26 mouse cellular contexts compared by ENCODE assay signal in the genomic region with DNA sequence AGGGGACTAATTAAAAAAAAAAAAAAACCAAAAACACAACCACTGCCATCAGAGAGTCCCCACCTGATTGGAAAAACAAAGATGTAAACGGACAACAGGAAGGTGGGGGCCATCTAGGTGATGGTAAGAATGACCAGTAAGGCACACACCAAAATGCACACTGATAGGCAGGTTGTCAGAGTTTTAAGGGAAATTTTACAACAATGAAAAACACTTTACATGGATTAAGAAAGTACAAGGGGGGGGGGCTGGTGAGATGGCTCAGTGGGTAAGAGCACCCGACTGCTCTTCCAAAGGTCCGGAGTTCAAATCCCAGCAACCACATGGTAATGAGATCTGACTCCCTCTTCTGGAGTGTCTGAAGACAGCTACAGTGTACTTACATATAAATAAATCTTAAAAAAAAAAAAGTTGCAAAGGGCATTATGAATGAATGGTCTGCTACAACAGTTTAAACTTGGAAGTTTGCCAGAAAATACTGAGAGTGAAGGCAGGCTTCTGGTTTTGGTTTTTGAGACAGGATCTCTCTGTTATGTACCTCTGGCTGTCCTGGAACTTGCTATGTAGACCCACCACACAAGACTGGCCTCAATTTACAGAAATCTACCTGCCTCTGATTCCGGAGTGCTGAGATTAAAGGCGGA. TPM values are rescaled to one million over a fixed set of nuclear protein-coding genes. Genes with fewer than 3 reads are reported as not detected.
DNase-seq lines count a peak whose midpoint lies in the region; TF ChIP-seq lines count a peak whose summit lies in the region.
"Had no signal": no experiment of that assay in that cellular context is flagged by ENCODE, and none has a peak within 500 bp of the region (broad histone marks: within the 10 kb centered on the region; RNA-seq: fewer than 3 reads in every experiment).

No protein-coding gene starts in this region.

- DNase-seq in 416B (ENCODE audit: low read depth) (peak; percentile 17), MEL (ENCODE audit: low read depth, low spot score) (peak; percentile 49), adipocyte (ENCODE audit: low spot score) (peak; percentile 61)
- no peak for DNase-seq in left cerebral cortex, adult 9 months (ENCODE audit: low spot score in 2 of 2)
- no peak for DNase-seq in left cerebral cortex, postnatal 25 days (ENCODE audit: low spot score in 2 of 2)
- no peak for DNase-seq in spleen, postnatal 10 days (ENCODE audit: low spot score in 2 of 2)
- DNase-seq: adrenal gland, adult 2 months; adrenal gland, postnatal 14 days; cerebellum, adult 2 months; cerebellum, adult 9-11 months; cerebellum, postnatal 25 days; forebrain, postnatal 0 days; gastrocnemius, adult 2 months; gastrocnemius, postnatal 14 days; heart, adult 11 months had no signal

- TF ChIP-seq CTCF in MEL (IDR thresholded peaks at IDR 0.05 in 2 of 3, conservative IDR thresholded peaks at IDR 0.05 in 1 of 3; ENCODE audit: control insufficient read depth in 1 of 3, insufficient read depth in 1 of 3, low read depth in 2 of 3, low read length in 3 of 3, poor library complexity in 1 of 3, severe bottlenecking in 1 of 3) = no peak

- intact Hi-C loops in left cerebral cortex, postnatal 25 days (cut with DNase I) = no loop called here

- H3K36me3 ChIP-seq in MEL (ENCODE audit: control insufficient read depth in 1 of 2, insufficient read depth in 2 of 2, low read length in 2 of 2) = peaks cover 0 to 12% of the 10 kb centered on the region in 2 experiments; a peak in 2 of 4 replicates
- H3K36me3 ChIP-seq: embryonic facial prominence, embryonic 12.5 days; embryonic facial prominence, embryonic 15.5 days; G1E; hindbrain, embryonic 12.5 days; hindbrain, embryonic 15.5 days; intestine, embryonic 15.5 days had no signal

- H3K4me3 ChIP-seq in MEL (ENCODE audit: control insufficient read depth in 1 of 2, insufficient read depth in 1 of 2, low read depth in 2 of 2, low read length in 2 of 2) = no peak overlapping the region
- H3K4me3 ChIP-seq: embryonic facial prominence, embryonic 12.5 days; embryonic facial prominence, embryonic 15.5 days; gastrocnemius, adult 2 months; hindbrain, embryonic 12.5 days; hindbrain, embryonic 15.5 days; intestine, embryonic 15.5 days had no signal

- H3K79me2 ChIP-seq in MEL (ENCODE audit: control insufficient read depth, insufficient read depth, low read length, poor library complexity) = no peaks in the 10 kb centered on the region; the same call in 1 of the 2 replicates

- H3K27me3 ChIP-seq in MEL (ENCODE audit: control insufficient read depth in 1 of 2, insufficient read depth in 2 of 2, low read length in 2 of 2) = no peaks in the 10 kb centered on the region
- H3K27me3 ChIP-seq: embryonic facial prominence, embryonic 15.5 days; intestine, embryonic 15.5 days; Patski had no signal

- no peaks in the 10 kb centered on the region for H3K9me3 ChIP-seq in MEL (replicated peaks; ENCODE audit: insufficient read depth, low read length)
- H3K9me3 ChIP-seq: embryonic facial prominence, embryonic 12.5 days; embryonic facial prominence, embryonic 15.5 days; G1E; hindbrain, embryonic 12.5 days; hindbrain, embryonic 15.5 days; intestine, embryonic 15.5 days had no signal

- TF ChIP-seq RAD21 in MEL (IDR thresholded peaks at IDR 0.05; ENCODE audit: low read depth, low read length) = no peak

- TF ChIP-seq POLR2A in MEL (IDR thresholded peaks at IDR 0.05; ENCODE audit: control insufficient read depth in 1 of 2, insufficient read depth in 1 of 2, low read depth in 1 of 2, low read length in 2 of 2, poor library complexity in 1 of 2) = no peak

- H3K27ac ChIP-seq in MEL (ENCODE audit: control insufficient read depth, low read depth, low read length) = no peak overlapping the region
- H3K27ac ChIP-seq: embryonic facial prominence, embryonic 12.5 days; embryonic facial prominence, embryonic 15.5 days; gastrocnemius, adult 2 months; hindbrain, embryonic 12.5 days; hindbrain, embryonic 15.5 days; intestine, embryonic 15.5 days had no signal

- no peak overlapping the region for H3K9ac ChIP-seq in MEL (ENCODE audit: control insufficient read depth, low read depth, low read length, poor library complexity, severe bottlenecking)
- H3K9ac ChIP-seq: embryonic facial prominence, embryonic 12.5 days; embryonic facial prominence, embryonic 15.5 days; forebrain, postnatal 0 days; hindbrain, embryonic 12.5 days; hindbrain, embryonic 15.5 days; intestine, embryonic 15.5 days had no signal

- no peak for TF ChIP-seq EP300 in MEL (IDR thresholded peaks at IDR 0.05; ENCODE audit: low read depth in 1 of 2, low read length in 2 of 2)

- peaks cover 3 to 12% of the 10 kb centered on the region in 2 experiments for H3K4me1 ChIP-seq in MEL (ENCODE audit: control insufficient read depth in 1 of 2, insufficient read depth in 2 of 2, low read length in 2 of 2)

TF ChIP-seq in MEL, 35 proteins besides CTCF, POLR2A, EP300 and RAD21:
- TF ChIP-seq ZNF384 (IDR thresholded peaks at IDR 0.05; ENCODE audit: low read depth, low read length) (peak; percentile 38; the same call in 1 of the 2 replicates), TBP (IDR thresholded peaks at IDR 0.05; ENCODE audit: low read depth, low read length) (peak; percentile 93), MAX (IDR thresholded peaks at IDR 0.05; ENCODE audit: low read length) (no peak)

RNA-seq across cellular contexts. Expression of gene Ankrd35, which starts 1.4 kb away (rescaled TPM):
- 0.46 and 0.62 TPM in 2 replicates for total RNA-seq in MEL (2012; rRNA removed)
- under 1 TPM in 1 of 2 experiments, not detected in 1; 0.77 TPM for polyA plus RNA-seq in MEL (2012; ENCODE audit: insufficient read depth in 1 of 2, insufficient read length in 2 of 2, low read depth in 1 of 2, low replicate concordance in 2 of 2, missing spikeins in 1 of 2)
- 1 to 10 TPM; 6.8 to 7.0 TPM for total RNA-seq in left cerebral cortex, postnatal 25 days (2021)
- total RNA-seq: common myeloid progenitor, adult 5-6 weeks; G1E; hematopoietic stem cell, adult 5-6 weeks had no signal
- polyA plus RNA-seq: G1E had no signal

RNA-seq across cellular contexts. Expression of gene Itga10, which starts 23.2 kb away (rescaled TPM):
- 0.65 and 1.0 TPM in 2 replicates for total RNA-seq in MEL (2012; rRNA removed)
- polyA plus RNA-seq in MEL (2012; ENCODE audit: insufficient read depth in 1 of 2, insufficient read length in 2 of 2, low read depth in 1 of 2, low replicate concordance in 2 of 2, missing spikeins in 1 of 2) = 1 to 10 TPM in 1 of 2 experiments, not detected in 1; 2.9 TPM
- 1 to 10 TPM; 2.3 to 3.5 TPM for total RNA-seq in left cerebral cortex, postnatal 25 days (2021)
- total RNA-seq: hematopoietic stem cell, adult 5-6 weeks had no signal

RNA-seq across cellular contexts. Expression of gene Pias3, which starts 27.6 kb away (rescaled TPM):
- total RNA-seq in MEL (2012; rRNA removed) = 5.9 and 6.0 TPM in 2 replicates
- polyA plus RNA-seq in MEL (2012; ENCODE audit: insufficient read depth in 1 of 2, insufficient read length in 2 of 2, low read depth in 1 of 2, low replicate concordance in 2 of 2, missing spikeins in 1 of 2) = 10 to 100 TPM in 1 of 2 experiments, not detected in 1; 26.8 TPM
- total RNA-seq in left cerebral cortex, postnatal 25 days (2021) = 10 to 100 TPM; 23.4 to 24.5 TPM

RNA-seq across cellular contexts. Expression of gene Gm42957, which starts 33.3 kb away (rescaled TPM):
- total RNA-seq in MEL (2012; rRNA removed) = 0.16 and 0.19 TPM in 2 replicates
- under 1 TPM in 1 of 2 experiments, not detected in 1; 0.06 TPM for polyA plus RNA-seq in MEL (2012; ENCODE audit: insufficient read depth in 1 of 2, insufficient read length in 2 of 2, low read depth in 1 of 2, low replicate concordance in 2 of 2, missing spikeins in 1 of 2)
- total RNA-seq in left cerebral cortex, postnatal 25 days (2021) = under 1 TPM; 0.28 to 0.34 TPM
- total RNA-seq: common myeloid progenitor, adult 5-6 weeks; hematopoietic stem cell, adult 5-6 weeks had no signal
- polyA plus RNA-seq: adrenal gland, adult 2 months; heart, embryonic 11.5 days; heart, postnatal 0 days had no signal

RNA-seq across cellular contexts. Expression of gene Pex11b, which starts 33.4 kb away (rescaled TPM):
- 33.8 and 38.2 TPM in 2 replicates for total RNA-seq in MEL (2012; rRNA removed)
- polyA plus RNA-seq in MEL (2012; ENCODE audit: insufficient read depth in 1 of 2, insufficient read length in 2 of 2, low read depth in 1 of 2, low replicate concordance in 2 of 2, missing spikeins in 1 of 2) = 10 to 100 TPM in 1 of 2 experiments, not detected in 1; 82.8 TPM
- 10 to 100 TPM; 51.6 to 53.3 TPM for total RNA-seq in left cerebral cortex, postnatal 25 days (2021)

Comparison
In these comparisons a context has a peak if more than half of its experiments do, and no peak if none do; other contexts are left out.
1. DNase-seq: peak in 416B (single experiment), MEL (single experiment) and adipocyte (single experiment); none in left cerebral cortex, adult 9 months (0 of 2), left cerebral cortex, postnatal 25 days (0 of 2) and spleen, postnatal 10 days (0 of 2).